24 mouse cellular contexts compared by ENCODE assay signal in genomic region chr4:137814140-137814539, GRCm38 (mm10). TPM values are rescaled to one million over a fixed set of nuclear protein-coding genes. Genes with fewer than 3 reads are reported as not detected.
DNase-seq lines count a peak whose midpoint lies in the region; ATAC-seq and TF ChIP-seq lines count a peak whose summit lies in the region.
"Had no signal": no experiment of that assay in that cellular context is flagged by ENCODE, and none has a peak within 500 bp of the region (broad histone marks: within the 10 kb centered on the region; RNA-seq: fewer than 3 reads in every experiment).

No protein-coding gene starts in this region.

- WGBS in heart, embryonic 11.5 days (ENCODE audit: insufficient replicate concordance) = 76% methylated on average over 7 of the region's 7 CpGs

- DNase-seq in gastrocnemius, adult 2 months = peak; percentile 38
- DNase-seq in gastrocnemius, postnatal 25 days = no peak
- peak; percentile 26 for DNase-seq in heart, adult 8-10 months (ENCODE audit: low spot score)
- DNase-seq in right cerebral cortex, adult 2 months (ENCODE audit: low spot score in 2 of 2) = peak; percentile 25 to 36
- DNase-seq in right cerebral cortex, postnatal 36 days (ENCODE audit: low spot score in 2 of 2) = no peak
- DNase-seq in heart, postnatal 14 days = peak; percentile 25 to 53
- no peak for DNase-seq in adrenal gland, postnatal 14 days
- DNase-seq: adrenal gland, postnatal 25 days; cerebellum, adult 11 months; cerebellum, adult 9-10 months; cerebellum, postnatal 25 days; gastrocnemius, postnatal 10 days; kidney, adult 18-20 months had no signal

- no peak overlapping the region for H3K4me3 ChIP-seq in gastrocnemius, adult 2 months
- H3K4me3 ChIP-seq in heart, embryonic 11.5 days (ENCODE audit: low read depth, low read length) = no peak overlapping the region
- H3K4me3 ChIP-seq: embryonic facial prominence, embryonic 12.5 days; heart, embryonic 15.5 days; hindbrain, embryonic 10.5 days; intestine, embryonic 15.5 days had no signal

- ATAC-seq in heart, embryonic 11.5 days (replicated peaks; ENCODE audit: insufficient number of reproducible peaks, low FRiP score, low TSS enrichment) = no peak
- ATAC-seq: activated CD4-positive, CD25-positive, alpha-beta regulatory T cell, adult 4 months; forebrain, embryonic 16.5 days; intestine, embryonic 15.5 days; Patski had no signal

- peaks cover 2% of the 10 kb centered on the region; the same call in 1 of the 2 replicates for H3K4me1 ChIP-seq in heart, embryonic 11.5 days (ENCODE audit: control insufficient read depth, insufficient read depth, low read length)
- H3K4me1 ChIP-seq: embryonic facial prominence, embryonic 12.5 days; intestine, embryonic 15.5 days had no signal

- H3K36me3 ChIP-seq in heart, embryonic 11.5 days (ENCODE audit: control insufficient read depth, insufficient read depth, low read length) = no peaks in the 10 kb centered on the region
- H3K36me3 ChIP-seq: embryonic facial prominence, embryonic 12.5 days; heart, embryonic 15.5 days; hindbrain, embryonic 10.5 days; intestine, embryonic 15.5 days had no signal

- intact Hi-C loops in gastrocnemius, adult 2 months (cut with DNase I) = no loop called here
- intact Hi-C loops in heart, postnatal 14 days (cut with DNase I) = no loop called here

- TF ChIP-seq CTCF in gastrocnemius, adult 2 months (IDR thresholded peaks at IDR 0.05) = no peak

- no peaks in the 10 kb centered on the region for H3K27me3 ChIP-seq in heart, embryonic 11.5 days (ENCODE audit: control insufficient read depth, insufficient read depth, low read length)
- H3K27me3 ChIP-seq: CH12.LX; embryonic facial prominence, embryonic 12.5 days; heart, embryonic 15.5 days; intestine, embryonic 15.5 days; Patski had no signal

- H3K4me2 ChIP-seq in heart, embryonic 11.5 days = no peak overlapping the region
- H3K4me2 ChIP-seq: embryonic facial prominence, embryonic 12.5 days; heart, embryonic 15.5 days; hindbrain, embryonic 14.5 days; intestine, embryonic 15.5 days had no signal

- no peaks in the 10 kb centered on the region for H3K9me3 ChIP-seq in heart, embryonic 11.5 days (replicated peaks; ENCODE audit: control insufficient read depth, low read length)
- H3K9me3 ChIP-seq: embryonic facial prominence, embryonic 12.5 days; heart, embryonic 15.5 days; hindbrain, embryonic 10.5 days; intestine, embryonic 15.5 days had no signal

- peak overlapping the region; percentile 73; the same call in 1 of the 2 replicates for H3K27ac ChIP-seq in gastrocnemius, adult 2 months
- no peak overlapping the region for H3K27ac ChIP-seq in heart, embryonic 11.5 days (ENCODE audit: low read depth, low read length)
- H3K27ac ChIP-seq: embryonic facial prominence, embryonic 12.5 days; hindbrain, embryonic 10.5 days; hindbrain, embryonic 14.5 days; intestine, embryonic 15.5 days had no signal

- no peak overlapping the region for H3K9ac ChIP-seq in heart, embryonic 11.5 days (ENCODE audit: low read depth, low read length)
- H3K9ac ChIP-seq: embryonic facial prominence, embryonic 12.5 days; heart, embryonic 15.5 days; hindbrain, embryonic 14.5 days; intestine, embryonic 15.5 days had no signal

RNA-seq across cellular contexts. Expression of gene Alpl, which starts 18.0 kb away (rescaled TPM):
- 10 to 100 TPM; 10.3 to 42.2 TPM for total RNA-seq in gastrocnemius, adult 2 months (2021)
- 10 to 100 TPM; 13.1 to 14.4 TPM for total RNA-seq in gastrocnemius, postnatal 25 days (2021)
- total RNA-seq in heart, adult 8-10 months (2022) = 10 to 100 TPM; 54.6 to 70.0 (median 62.3) TPM
- 0.86 and 1.2 TPM in 2 replicates for polyA plus RNA-seq in heart, embryonic 11.5 days (2014; fragmentation: Nextera tagmentation; extraction: Ambion mirVana)
- total RNA-seq in heart, postnatal 14 days (2021) = 10 to 100 TPM; 51.5 to 72.3 TPM
- total RNA-seq in adrenal gland, postnatal 14 days (2021) = 16.5 and 19.0 TPM in 2 replicates
- total RNA-seq: granulocyte monocyte progenitor cell, adult 5-6 weeks had no signal

RNA-seq across cellular contexts. Expression of gene Ece1, which starts 47.9 kb away (rescaled TPM):
- 100 to 1,000 TPM in 1 of 2 experiments, 10 to 100 TPM in 1; 61.6 to 103 TPM for total RNA-seq in gastrocnemius, adult 2 months (2021)
- 10 to 100 TPM; 47.6 to 54.2 TPM for total RNA-seq in gastrocnemius, postnatal 25 days (2021)
- 100 to 1,000 TPM; 101 to 124 (median 116) TPM for total RNA-seq in heart, adult 8-10 months (2022)
- polyA plus RNA-seq in heart, embryonic 11.5 days (2014; fragmentation: Nextera tagmentation; extraction: Ambion mirVana) = 129 and 157 TPM in 2 replicates
- total RNA-seq in heart, postnatal 14 days (2021) = 100 to 1,000 TPM in 1 of 2 experiments, 10 to 100 TPM in 1; 94.5 to 117 TPM
- total RNA-seq in adrenal gland, postnatal 14 days (2021) = 202 and 263 TPM in 2 replicates

Comparison
In these comparisons a context has a peak if more than half of its experiments do, and no peak if none do; other contexts are left out.
1. DNase-seq: peak in gastrocnemius, adult 2 months (single experiment), heart, adult 8-10 months (single experiment), right cerebral cortex, adult 2 months (2 of 2) and heart, postnatal 14 days (2 of 2); none in gastrocnemius, postnatal 25 days (single experiment), right cerebral cortex, postnatal 36 days (0 of 2) and adrenal gland, postnatal 14 days (single experiment).